Mouse (Mus musculus) MEL (cell line): ENCODE data around the gene Gng12. TPM values are rescaled to one million over a fixed set of nuclear protein-coding genes. Genes with fewer than 3 reads are reported as not detected.

Experiments used
- DNase-seq: peaks from one replicate; pipeline ENCODE4 v3.0.0; 2011; ENCODE audit warnings: low read depth, low spot score
- H3K27ac ChIP-seq: 2 replicates; pipeline ENCODE4 v1.5.1; 2012; ENCODE audit warnings: low read depth, mild to moderate bottlenecking, control low read depth, low read length, moderate library complexity; ENCODE audit not compliant: control insufficient read depth
- H3K27me3 ChIP-seq, 2 experiments: fragments of 150-350 bp in 1 of 2; sonication (generic) in 1 of 2; 2 replicates each; pipeline ENCODE4 v1.6.1; 2012; ENCODE audit warnings: low read length in 2 of 2, mild to moderate bottlenecking in 2 of 2, improper control_type of control experiment in 1 of 2, moderate library complexity in 1 of 2; ENCODE audit not compliant: insufficient read depth in 2 of 2, control insufficient read depth in 1 of 2
- H3K36me3 ChIP-seq, 2 experiments: 2 replicates each; pipeline ENCODE4 v1.6.1; 2012 to 2014; ENCODE audit warnings: low read length in 2 of 2, improper control_type of control experiment in 1 of 2, inconsistent platforms in 1 of 2, mild to moderate bottlenecking in 1 of 2; ENCODE audit not compliant: insufficient read depth in 2 of 2, control insufficient read depth in 1 of 2
- H3K4me1 ChIP-seq, 2 experiments: fragments of 150-350 bp in 1 of 2; sonication (generic) in 1 of 2; 2 replicates each; pipeline ENCODE4 v1.6.1; 2012; ENCODE audit warnings: low read length in 2 of 2, improper control_type of control experiment in 1 of 2, mild to moderate bottlenecking in 1 of 2; ENCODE audit not compliant: insufficient read depth in 2 of 2, control insufficient read depth in 1 of 2
- H3K4me3 ChIP-seq, 2 experiments: fragments of 150-350 bp in 1 of 2; sonication (generic) in 1 of 2; 2 replicates each; pipeline ENCODE4 v1.5.1; 2012; ENCODE audit warnings: low read depth in 2 of 2, low read length in 2 of 2, mild to moderate bottlenecking in 2 of 2, moderate library complexity in 2 of 2, control low read depth in 1 of 2, improper control_type of control experiment in 1 of 2; ENCODE audit not compliant: control insufficient read depth in 1 of 2, insufficient read depth in 1 of 2
- H3K79me2 ChIP-seq: 2 replicates; pipeline ENCODE4 v1.6.1; 2012; ENCODE audit warnings: mild to moderate bottlenecking, low read length, moderate library complexity; ENCODE audit not compliant: control insufficient read depth, poor library complexity, insufficient read depth
- H3K9ac ChIP-seq: 2 replicates; pipeline ENCODE4 v1.6.1; 2012; ENCODE audit warnings: low read depth, mild to moderate bottlenecking, control low read depth, low read length, moderate library complexity; ENCODE audit not compliant: control insufficient read depth, poor library complexity, severe bottlenecking
- H3K9me3 ChIP-seq: fragments of 150-350 bp; sonication (generic); replicated peaks from 2 replicates; pipeline ENCODE4 v1.6.1; 2012; ENCODE audit warnings: mild to moderate bottlenecking, low read length, improper control_type of control experiment, moderate library complexity; ENCODE audit not compliant: insufficient read depth
- BHLHE40 ChIP-seq: IDR thresholded peaks from 2 replicates; pipeline ENCODE4 v1.6.1; 2012; ENCODE audit warnings: low read depth, mild to moderate bottlenecking, inconsistent platforms, low read length, improper control_type of control experiment, borderline replicate concordance
- CTCF ChIP-seq, 3 experiments: IDR thresholded peaks in 2 of 3; conservative IDR thresholded peaks in 1 of 3; 2 replicates each; pipeline ENCODE4 v1.5.1; 2011 to 2012; ENCODE audit warnings: low read length in 3 of 3, low read depth in 2 of 3, mild to moderate bottlenecking in 2 of 3, improper control_type of control experiment in 1 of 3, inconsistent platforms in 1 of 3, mixed read lengths in 1 of 3, moderate library complexity in 1 of 3; ENCODE audit not compliant: control insufficient read depth in 1 of 3, insufficient read depth in 1 of 3, poor library complexity in 1 of 3, severe bottlenecking in 1 of 3
- EP300 ChIP-seq, 2 experiments: IDR thresholded peaks; 2 replicates each; pipeline ENCODE4 v1.6.1; 2011; ENCODE audit warnings: improper control_type of control experiment in 2 of 2, low read length in 2 of 2, low read depth in 1 of 2, mild to moderate bottlenecking in 1 of 2
- ETS1 ChIP-seq: IDR thresholded peaks from 2 replicates; pipeline ENCODE4 v1.6.1; 2012; ENCODE audit warnings: low read depth, mild to moderate bottlenecking, inconsistent platforms, low read length, improper control_type of control experiment, moderate library complexity
- GATA1 ChIP-seq: IDR thresholded peaks from 2 replicates; pipeline ENCODE4 v1.6.1; 2011; ENCODE audit warnings: low read depth, low read length, improper control_type of control experiment
- JUND ChIP-seq: IDR thresholded peaks from 2 replicates; pipeline ENCODE4 v1.6.1; 2011; ENCODE audit warnings: low read depth, mild to moderate bottlenecking, improper control_type of control experiment, low read length
- MAFK ChIP-seq: IDR thresholded peaks from 2 replicates; pipeline ENCODE4 v1.6.1; 2011; ENCODE audit warnings: low read depth, mild to moderate bottlenecking, low read length, improper control_type of control experiment, borderline replicate concordance
- MAX ChIP-seq: IDR thresholded peaks from 2 replicates; pipeline ENCODE4 v1.6.1; 2011; ENCODE audit warnings: low read length, improper control_type of control experiment
- MAZ ChIP-seq: IDR thresholded peaks from 2 replicates; pipeline ENCODE4 v1.6.1; 2012; ENCODE audit warnings: low read depth, mild to moderate bottlenecking, inconsistent platforms, low read length, improper control_type of control experiment
- MYB ChIP-seq: IDR thresholded peaks from 2 replicates; pipeline ENCODE4 v1.6.1; 2011; ENCODE audit warnings: mild to moderate bottlenecking, low read depth, low read length, improper control_type of control experiment
- MYC ChIP-seq: IDR thresholded peaks from 2 replicates; pipeline ENCODE4 v1.6.1; 2011; ENCODE audit warnings: low read depth, mild to moderate bottlenecking, low read length, improper control_type of control experiment, moderate library complexity
- POLR2A ChIP-seq, 2 experiments: IDR thresholded peaks; 2 replicates each; pipeline ENCODE4 v1.6.1; 2011 to 2012; ENCODE audit warnings: low read length in 2 of 2, mild to moderate bottlenecking in 2 of 2, control low read depth in 1 of 2, improper control_type of control experiment in 1 of 2, low read depth in 1 of 2, moderate library complexity in 1 of 2; ENCODE audit not compliant: control insufficient read depth in 1 of 2, insufficient read depth in 1 of 2, poor library complexity in 1 of 2
- POLR2AphosphoS2 ChIP-seq: IDR thresholded peaks from 2 replicates; pipeline ENCODE4 v1.6.1; 2011; ENCODE audit warnings: low read length, improper control_type of control experiment
- POLR2AphosphoS5 ChIP-seq: IDR thresholded peaks from 2 replicates; pipeline ENCODE4 v1.6.1; 2012; ENCODE audit warnings: low read depth, borderline replicate concordance, mild to moderate bottlenecking, inconsistent platforms, low read length, moderate library complexity, mixed read lengths
- RCOR1 ChIP-seq: IDR thresholded peaks from 2 replicates; pipeline ENCODE4 v1.6.1; 2012; ENCODE audit warnings: low read depth, mild to moderate bottlenecking, inconsistent platforms, low read length, improper control_type of control experiment
- SIN3A ChIP-seq: IDR thresholded peaks from 2 replicates; pipeline ENCODE4 v1.6.1; 2012; ENCODE audit warnings: low read length, improper control_type of control experiment, inconsistent platforms
- SMC3 ChIP-seq: IDR thresholded peaks from 2 replicates; pipeline ENCODE4 v1.6.1; 2011; ENCODE audit warnings: low read depth, low read length, improper control_type of control experiment
- TAL1 ChIP-seq: IDR thresholded peaks from 2 replicates; pipeline ENCODE4 v1.6.1; 2012; ENCODE audit warnings: mild to moderate bottlenecking, inconsistent platforms, low read length, moderate library complexity, mixed read lengths
- TBP ChIP-seq: IDR thresholded peaks from 2 replicates; pipeline ENCODE4 v1.8.0; 2011; ENCODE audit warnings: low read depth, low read length, improper control_type of control experiment
- TCF12 ChIP-seq: IDR thresholded peaks from 2 replicates; pipeline ENCODE4 v1.6.1; 2014; ENCODE audit warnings: low read depth, mild to moderate bottlenecking, inconsistent platforms, low read length, improper control_type of control experiment, moderate library complexity
- UBTF ChIP-seq: IDR thresholded peaks from 2 replicates; pipeline ENCODE4 v1.6.1; 2012; ENCODE audit warnings: low read depth, mild to moderate bottlenecking, inconsistent platforms, low read length, improper control_type of control experiment, moderate library complexity, borderline replicate concordance; ENCODE audit not compliant: insufficient read depth
- USF1 ChIP-seq: IDR thresholded peaks from 2 replicates; pipeline ENCODE4 v1.6.1; 2014; ENCODE audit warnings: low read depth, mild to moderate bottlenecking, inconsistent platforms, low read length, improper control_type of control experiment, moderate library complexity
- ZC3H11A ChIP-seq: IDR thresholded peaks from 2 replicates; pipeline ENCODE4 v1.6.1; 2012; ENCODE audit warnings: low read depth, mild to moderate bottlenecking, inconsistent platforms, low read length, improper control_type of control experiment
- ZMIZ1 ChIP-seq: IDR thresholded peaks from 2 replicates; pipeline ENCODE4 v1.6.1; 2012; ENCODE audit warnings: low read depth, mild to moderate bottlenecking, inconsistent platforms, low read length, improper control_type of control experiment, moderate library complexity
- polyA plus RNA-seq, 2 experiments: library from polyadenylated mRNA; stranded (reverse) in 1 of 2; unstranded in 1 of 2; fragments of >175 nt in 1 of 2; fragments of >200 nt in 1 of 2; gene quantifications; 2 replicates each; pipeline versions ENCODE4 v1.2.1 to v1.2.4; 2012; ENCODE audit warnings: low replicate concordance in 2 of 2, low read depth in 1 of 2; ENCODE audit not compliant: insufficient read length in 2 of 2, insufficient read depth in 1 of 2, missing spikeins in 1 of 2
- total RNA-seq: library from RNA; depleted of rRNA; stranded (reverse); fragments of 300-350 nt; gene quantifications from 2 replicates; pipeline ENCODE4 v1.2.3, GENCODE M21; 2012

Gene Gng12
- total and polyA plus RNA-seq, 3 experiments: 16.8 to 44.0 TPM; not detected in 1

GRCm38 (mm10) chr6:67014679-67015075 is 118.5 kb downstream of the Gng12 start:
- H3K27me3 ChIP-seq: no peaks in the 10 kb centered on the region
- H3K9me3 ChIP-seq: no peaks in the 10 kb centered on the region
- no peak overlapping the region for H3K9ac ChIP-seq
- H3K79me2 ChIP-seq: no peaks in the 10 kb centered on the region
- H3K27ac ChIP-seq: no peak overlapping the region
- H3K4me1 ChIP-seq: peaks cover 42% of the 10 kb centered on the region in 2 experiments
- no peak for DNase-seq
- H3K4me3 ChIP-seq: no peak overlapping the region
- TF ChIP-seq POLR2A (IDR thresholded peaks at IDR 0.05; ENCODE audit: control insufficient read depth in 1 of 2, insufficient read depth in 1 of 2, low read depth in 1 of 2, low read length in 2 of 2, poor library complexity in 1 of 2) (no peak), USF1 (no peak), SIN3A (no peak), UBTF (no peak), POLR2AphosphoS2 (no peak), BHLHE40 (no peak)
- peaks cover 7 to 43% of the 10 kb centered on the region in 2 experiments for H3K36me3 ChIP-seq

- Histone ChIP-seq H3K9ac (no peak overlapping the region), H3K4me1 (peaks cover 34 to 37% of the 10 kb centered on the region in 2 experiments), H3K4me3 (no peak overlapping the region), H3K27ac (peak overlapping the region; percentile 10; the same call in 1 of the 2 replicates), H3K27me3 (no peaks in the 10 kb centered on the region), H3K36me3 (peaks cover 7 to 37% of the 10 kb centered on the region in 2 experiments), H3K79me2 (no peaks in the 10 kb centered on the region), H3K9me3 (no peaks in the 10 kb centered on the region)
- peak; percentile 27 for DNase-seq
- peak; percentile 86 to 92 for TF ChIP-seq EP300 (IDR thresholded peaks at IDR 0.05; ENCODE audit: low read depth in 1 of 2, low read length in 2 of 2)
- no peak for TF ChIP-seq TBP
- peak; percentile 88 for TF ChIP-seq TCF12
- 0 out of 2 replicates have a peak, but pooled peaks have one; percentile 17 for TF ChIP-seq MAZ
- TF ChIP-seq JUND: no peak
- peak; percentile 37; the same call in 1 of the 2 replicates for TF ChIP-seq TAL1
- peak; percentile 20; the same call in 1 of the 2 replicates for TF ChIP-seq MAFK
- TF ChIP-seq RCOR1: peak; percentile 60
- TF ChIP-seq MYB: peak; percentile 71
- no peak for TF ChIP-seq SMC3
- TF ChIP-seq MYC: 0 out of 2 replicates have a peak, but pooled peaks have one; percentile 8
- no peak for TF ChIP-seq ZMIZ1
- TF ChIP-seq ZC3H11A: no peak
- no peak for TF ChIP-seq USF1
- no peak for TF ChIP-seq MAX
- no peak for TF ChIP-seq BHLHE40
- TF ChIP-seq ETS1: peak; percentile 73
- peak; percentile 66; the same call in 1 of the 2 replicates for TF ChIP-seq SIN3A
- TF ChIP-seq GATA1: peak; percentile 69
- no peak for TF ChIP-seq CTCF (IDR thresholded peaks at IDR 0.05 in 2 of 3, conservative IDR thresholded peaks at IDR 0.05 in 1 of 3; ENCODE audit: control insufficient read depth in 1 of 3, insufficient read depth in 1 of 3, low read depth in 2 of 3, low read length in 3 of 3, poor library complexity in 1 of 3, severe bottlenecking in 1 of 3)
- no peak for TF ChIP-seq POLR2AphosphoS5
Observed at GRCm38 (mm10) chr6:67015739-67016519, 119.7 kb downstream of the Gng12 start.
